Mouse (Mus musculus) E14TG2a.4 (cell line): ENCODE results near the gene BC051665.
A peak's percentile ranks its signal among the peaks of the same experiment; 100 is the strongest.

Source experiments
- H3K27me3 ChIP-seq: 2 replicates; pipeline ENCODE4 v1.6.1; 2014; ENCODE audit warnings: low read length, control low read depth; ENCODE audit not compliant: insufficient read depth
- H3K36me3 ChIP-seq: 2 replicates; pipeline ENCODE4 v1.6.1; 2014; ENCODE audit warnings: low read length, control low read depth; ENCODE audit not compliant: insufficient read depth
- H3K4me1 ChIP-seq: replicated peaks from 2 replicates; pipeline ENCODE4 v1.6.1; 2014; ENCODE audit warnings: low read depth, low read length, control low read depth
- H3K4me3 ChIP-seq: replicated peaks from 2 replicates; pipeline ENCODE4 v1.5.1; 2014; ENCODE audit warnings: mild to moderate bottlenecking, low read length
- H3K9me3 ChIP-seq: 2 replicates; pipeline ENCODE4 v1.6.1; 2014; ENCODE audit warnings: low read length, control low read depth
- CTCF ChIP-seq: conservative IDR thresholded peaks from 2 replicates; pipeline ENCODE4 v1.5.1; 2014; ENCODE audit warnings: low read length
- NANOG ChIP-seq: IDR thresholded peaks from 2 replicates; pipeline ENCODE4 v1.6.1; 2014; ENCODE audit warnings: borderline replicate concordance, low read length, mixed read lengths
- POU5F1 ChIP-seq: IDR thresholded peaks from 2 replicates; pipeline ENCODE4 v1.6.1; 2014; ENCODE audit warnings: low read length, borderline replicate concordance

BC051665 gene

GRCm38 (mm10) chr13:60780534-60780933 is 5.6 kb downstream of the BC051665 start:
- Histone ChIP-seq H3K9me3 (no peaks in the 10 kb centered on the region), H3K27me3 (no peaks in the 10 kb centered on the region), H3K4me1 (no peaks in the 10 kb centered on the region), H3K36me3 (no peaks in the 10 kb centered on the region), H3K4me3 (no peak overlapping the region)
- no peak for TF ChIP-seq NANOG

DNA sequence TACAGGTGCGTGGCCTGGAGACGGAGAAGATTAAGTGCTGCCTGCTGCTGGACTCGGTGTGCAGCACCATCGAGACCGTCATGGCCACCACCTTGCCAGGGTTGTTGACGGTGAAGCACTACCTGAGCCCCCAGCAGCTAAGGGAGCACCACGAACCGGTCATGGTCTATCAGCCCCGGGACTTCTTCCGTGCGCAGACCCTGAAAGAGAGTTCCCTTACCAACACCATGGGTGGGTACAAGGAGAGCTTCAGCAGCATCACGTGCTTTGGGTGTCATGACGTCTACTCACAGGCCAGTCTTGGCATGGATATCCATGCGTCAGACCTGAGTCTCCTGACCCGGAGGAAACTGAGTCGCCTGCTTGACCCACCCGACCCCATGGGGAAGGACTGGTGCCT is 25.0 kb downstream of the BC051665 start:
- no peaks in the 10 kb centered on the region for H3K27me3 ChIP-seq
- H3K4me1 ChIP-seq: peaks cover 7% of the 10 kb centered on the region; the same call in 1 of the 2 replicates
- TF ChIP-seq POU5F1: no peak
- TF ChIP-seq NANOG: no peak
- no peak for TF ChIP-seq CTCF
- no peaks in the 10 kb centered on the region for H3K9me3 ChIP-seq
- H3K4me3 ChIP-seq: 0 out of 2 replicates have a peak overlapping the region, but pooled peaks have one; percentile 32
- peaks cover 17% of the 10 kb centered on the region for H3K36me3 ChIP-seq

DNA sequence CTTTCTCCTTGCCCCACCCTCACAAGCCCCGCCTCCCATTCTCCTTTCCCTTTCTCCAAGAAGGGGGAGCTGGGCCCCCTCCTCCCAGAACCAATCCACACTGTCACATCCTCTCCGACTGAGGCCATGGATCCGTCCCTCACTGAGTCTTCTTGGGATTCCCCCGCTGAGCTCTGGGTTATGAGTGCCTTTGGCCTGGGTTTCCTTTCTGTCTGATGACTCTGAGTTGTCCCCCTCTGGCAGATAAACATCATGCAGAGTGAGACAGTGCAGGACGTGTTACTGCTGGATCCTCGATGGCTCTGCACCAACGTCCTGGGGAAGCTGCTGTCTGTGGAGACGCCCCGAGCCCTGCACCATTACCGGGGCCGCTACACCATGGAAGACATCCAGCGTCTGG is 25.8 kb downstream of the BC051665 start:
- TF ChIP-seq CTCF (no peak), POU5F1 (no peak)
- Histone ChIP-seq H3K27me3 (no peaks in the 10 kb centered on the region), H3K4me1 (peaks cover 7% of the 10 kb centered on the region; the same call in 1 of the 2 replicates), H3K36me3 (peaks cover 17% of the 10 kb centered on the region), H3K9me3 (no peaks in the 10 kb centered on the region), H3K4me3 (peak overlapping the region; percentile 32; the same call in 1 of the 2 replicates)

GRCm38 (mm10) chr13:60759136-60759535 is 27.0 kb downstream of the BC051665 start:
- peaks cover 7% of the 10 kb centered on the region; the same call in 1 of the 2 replicates for H3K4me1 ChIP-seq
- no peak overlapping the region for H3K4me3 ChIP-seq
- no peaks in the 10 kb centered on the region for H3K9me3 ChIP-seq
- no peak for TF ChIP-seq NANOG
- peak; percentile 78 for TF ChIP-seq CTCF
- H3K36me3 ChIP-seq: peaks cover 21% of the 10 kb centered on the region
- H3K27me3 ChIP-seq: no peaks in the 10 kb centered on the region

GRCm38 (mm10) chr13:60757292-60757691 is 28.9 kb downstream of the BC051665 start:
- Histone ChIP-seq H3K9me3 (no peaks in the 10 kb centered on the region), H3K27me3 (no peaks in the 10 kb centered on the region), H3K36me3 (peaks cover 37% of the 10 kb centered on the region), H3K4me1 (peaks cover 7% of the 10 kb centered on the region; the same call in 1 of the 2 replicates), H3K4me3 (no peak overlapping the region)
- TF ChIP-seq NANOG: no peak

- Histone ChIP-seq H3K27me3 (no peaks in the 10 kb centered on the region), H3K4me3 (no peak overlapping the region), H3K9me3 (no peaks in the 10 kb centered on the region), H3K4me1 (peaks cover under 1% of the 10 kb centered on the region; the same call in 1 of the 2 replicates), H3K36me3 (peaks cover 36% of the 10 kb centered on the region)
- TF ChIP-seq NANOG (no peak), CTCF (no peak), POU5F1 (no peak)
Observed at GRCm38 (mm10) chr13:60755251-60755650, 30.9 kb downstream of the BC051665 start.

DNA sequence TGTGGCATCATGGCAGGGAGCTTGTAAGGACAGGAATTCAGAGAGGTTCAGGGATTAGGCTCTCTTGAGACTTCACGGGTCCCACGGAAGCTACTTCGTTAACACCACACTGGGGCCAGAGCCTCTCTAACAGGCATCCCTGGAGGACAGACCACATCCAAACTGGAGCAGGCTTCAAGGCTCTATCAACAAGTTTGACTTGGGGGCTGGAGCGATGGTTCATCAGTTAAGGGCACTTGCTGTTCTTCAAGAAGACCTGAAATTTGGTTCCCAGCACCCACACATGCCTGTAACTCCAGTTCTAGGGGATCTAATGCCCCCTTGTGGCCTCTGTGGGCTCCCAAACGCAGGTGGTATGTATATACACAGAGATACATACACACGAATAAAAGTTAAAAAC is 32.9 kb downstream of the BC051665 start:
- Histone ChIP-seq H3K27me3 (no peaks in the 10 kb centered on the region), H3K9me3 (no peaks in the 10 kb centered on the region), H3K4me1 (no peaks in the 10 kb centered on the region), H3K4me3 (no peak overlapping the region), H3K36me3 (peaks cover 50% of the 10 kb centered on the region)
- TF ChIP-seq CTCF (peak; percentile 14; the same call in 1 of the 2 replicates), POU5F1 (no peak)

DNA sequence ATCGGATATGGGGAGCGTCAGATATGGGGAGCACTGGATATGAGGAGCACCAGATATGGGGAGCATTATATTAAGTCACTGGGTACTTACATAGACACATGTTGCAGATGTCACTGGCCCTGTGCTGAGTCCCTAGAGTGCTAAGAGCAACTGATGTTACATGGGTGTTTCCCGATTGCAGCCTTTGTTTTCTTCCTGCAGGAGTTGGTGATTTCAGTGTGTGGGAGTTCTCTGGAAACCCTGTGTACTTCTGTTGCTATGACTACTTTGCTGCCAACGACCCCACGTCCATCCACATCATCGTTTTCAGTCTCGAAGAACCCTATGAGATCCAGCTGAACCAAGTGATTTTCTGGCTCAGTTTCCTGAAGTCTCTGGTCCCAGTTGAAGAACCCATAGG is 35.2 kb downstream of the BC051665 start:
- no peaks in the 10 kb centered on the region for H3K9me3 ChIP-seq
- no peaks in the 10 kb centered on the region for H3K4me1 ChIP-seq
- peaks cover 48% of the 10 kb centered on the region for H3K36me3 ChIP-seq
- TF ChIP-seq CTCF: no peak
- no peak for TF ChIP-seq POU5F1
- TF ChIP-seq NANOG: no peak
- H3K4me3 ChIP-seq: no peak overlapping the region
- no peaks in the 10 kb centered on the region for H3K27me3 ChIP-seq

- Histone ChIP-seq H3K4me3 (no peak overlapping the region), H3K4me1 (peaks cover 4% of the 10 kb centered on the region), H3K9me3 (no peaks in the 10 kb centered on the region), H3K36me3 (peaks cover 38% of the 10 kb centered on the region), H3K27me3 (no peaks in the 10 kb centered on the region)
- TF ChIP-seq POU5F1 (no peak), NANOG (no peak), CTCF (peak; percentile 73)
Observed at GRCm38 (mm10) chr13:60748556-60748955, 37.6 kb downstream of the BC051665 start.
